Mouse (Mus musculus): ENCODE measurements around the gene Ctnna3. TPM values are rescaled to one million over a fixed set of nuclear protein-coding genes. Genes with fewer than 3 reads are reported as not detected.

Gene Ctnna3
- total and polyA plus RNA-seq, 2 experiments from 2014 or later: 1.0 to 2.1 TPM

DNA sequence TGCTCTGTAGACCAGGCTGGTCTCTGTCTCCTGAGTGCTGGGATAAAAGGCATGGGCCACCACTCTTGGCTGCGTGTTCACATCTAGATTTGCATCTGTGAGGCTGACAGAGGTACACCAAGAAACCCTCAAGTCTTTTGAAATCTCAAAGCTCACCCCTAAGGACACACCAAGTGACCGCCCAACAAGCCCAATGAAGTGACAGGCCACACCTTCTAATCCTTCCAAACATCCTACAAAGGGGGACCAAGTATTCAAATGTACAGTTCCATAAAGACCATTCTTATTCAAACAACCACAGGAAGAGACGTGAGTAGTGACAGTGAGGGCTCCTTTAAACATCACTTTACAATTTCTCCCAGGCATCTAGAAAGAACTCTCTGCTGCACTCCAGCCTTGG lies 94.1 kb downstream of the Ctnna3 start:
- no peak for TF ChIP-seq CTCF (IDR thresholded peaks at IDR 0.05; ENCODE audit: low read depth)
- no peak overlapping the region for H3K27ac ChIP-seq
- H3K4me3 ChIP-seq (ENCODE audit: low read length): no peak overlapping the region
- no peak overlapping the region for H3K9ac ChIP-seq (replicated peaks; ENCODE audit: low read length)
- 78% methylated on average over 3 of the region's 3 CpGs for WGBS
- H3K4me1 ChIP-seq (ENCODE audit: insufficient read depth, low read length): no peaks in the 10 kb centered on the region
- H3K27me3 ChIP-seq (ENCODE audit: insufficient read depth, low read length): no peaks in the 10 kb centered on the region
- no peaks in the 10 kb centered on the region for H3K9me3 ChIP-seq (ENCODE audit: low read length)
- ATAC-seq: no peak
- no peak for DNase-seq (ENCODE audit: low spot score)
- no peaks in the 10 kb centered on the region for H3K36me3 ChIP-seq (ENCODE audit: insufficient read depth, low read length)
- no peak overlapping the region for H3K4me2 ChIP-seq (ENCODE audit: low read depth, low read length)

GRCm38 (mm10) chr10:63526027-63526426 lies 96.1 kb downstream of the Ctnna3 start:
- no peaks in the 10 kb centered on the region for H3K36me3 ChIP-seq (ENCODE audit: insufficient read depth, low read length)
- TF ChIP-seq CTCF (IDR thresholded peaks at IDR 0.05; ENCODE audit: low read depth): no peak
- H3K4me1 ChIP-seq (ENCODE audit: insufficient read depth, low read length): no peaks in the 10 kb centered on the region
- ATAC-seq (no peak), DNase-seq (ENCODE audit: low spot score) (no peak)
- H3K9me3 ChIP-seq (ENCODE audit: low read length): no peaks in the 10 kb centered on the region
- no peak overlapping the region for H3K4me3 ChIP-seq (ENCODE audit: low read length)
- WGBS: 89% methylated on average over 4 of the region's 4 CpGs
- H3K9ac ChIP-seq (replicated peaks; ENCODE audit: low read length): no peak overlapping the region
- no peak overlapping the region for H3K4me2 ChIP-seq (ENCODE audit: low read depth, low read length)
- no peak overlapping the region for H3K27ac ChIP-seq
- no peaks in the 10 kb centered on the region for H3K27me3 ChIP-seq (ENCODE audit: insufficient read depth, low read length)

GRCm38 (mm10) chr10:63532381-63532780 lies 102.5 kb downstream of the Ctnna3 start:
- 80% methylated on average over 8 of the region's 8 CpGs for WGBS

GRCm38 (mm10) chr10:63541754-63542153 lies 111.9 kb downstream of the Ctnna3 start:
- no peaks in the 10 kb centered on the region for H3K9me3 ChIP-seq (ENCODE audit: low read length)
- H3K9ac ChIP-seq (replicated peaks; ENCODE audit: low read length): no peak overlapping the region
- H3K4me3 ChIP-seq (ENCODE audit: low read length): no peak overlapping the region
- H3K4me2 ChIP-seq (ENCODE audit: low read depth, low read length): no peak overlapping the region
- no peaks in the 10 kb centered on the region for H3K4me1 ChIP-seq (ENCODE audit: insufficient read depth, low read length)
- 16% methylated on average over 5 of the region's 5 CpGs for WGBS
- no peaks in the 10 kb centered on the region for H3K36me3 ChIP-seq (ENCODE audit: insufficient read depth, low read length)
- no peak for TF ChIP-seq CTCF (IDR thresholded peaks at IDR 0.05; ENCODE audit: low read depth)
- ATAC-seq (no peak), DNase-seq (ENCODE audit: low spot score) (no peak)
- H3K27me3 ChIP-seq (ENCODE audit: insufficient read depth, low read length): no peaks in the 10 kb centered on the region
- H3K27ac ChIP-seq: no peak overlapping the region

More at GRCm38 (mm10) chr10:63532381-63532780, 102.5 kb downstream of the Ctnna3 start:
- H3K27me3 ChIP-seq (ENCODE audit: insufficient read depth, low read length): no peaks in the 10 kb centered on the region
- DNase-seq (ENCODE audit: low spot score): no peak
- no peaks in the 10 kb centered on the region for H3K9me3 ChIP-seq (ENCODE audit: low read length)
- no peak for ATAC-seq
- no peak overlapping the region for H3K9ac ChIP-seq (replicated peaks; ENCODE audit: low read length)
- H3K36me3 ChIP-seq (ENCODE audit: insufficient read depth, low read length): no peaks in the 10 kb centered on the region
- H3K4me1 ChIP-seq (ENCODE audit: insufficient read depth, low read length): no peaks in the 10 kb centered on the region
- no peak overlapping the region for H3K4me3 ChIP-seq (ENCODE audit: low read length)
- no peak overlapping the region for H3K27ac ChIP-seq
- TF ChIP-seq CTCF (IDR thresholded peaks at IDR 0.05; ENCODE audit: low read depth): no peak
- no peak overlapping the region for H3K4me2 ChIP-seq (ENCODE audit: low read depth, low read length)

DNA sequence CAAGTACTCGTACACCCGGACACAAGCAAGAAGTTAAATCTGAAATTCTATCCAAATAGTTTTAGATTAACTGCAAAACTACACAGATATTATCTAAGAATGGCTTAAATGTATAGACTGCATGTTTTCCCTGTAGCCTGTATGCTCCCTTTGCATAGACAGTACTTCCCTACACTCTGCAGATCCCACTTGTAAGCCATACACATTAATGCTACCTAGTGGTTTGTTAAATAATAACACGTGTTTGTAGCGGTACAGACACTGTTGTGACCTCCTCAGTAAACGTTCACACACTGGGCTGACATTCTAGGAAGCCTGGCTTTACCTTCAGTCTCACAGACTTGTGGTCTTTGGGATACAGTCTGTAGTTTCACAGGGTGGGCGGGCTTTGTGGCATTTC lies 112.6 kb downstream of the Ctnna3 start:
- WGBS: 50% methylated on average over 6 of the region's 6 CpGs
- Histone ChIP-seq H3K9me3 (ENCODE audit: low read length) (no peaks in the 10 kb centered on the region), H3K27me3 (ENCODE audit: insufficient read depth, low read length) (no peaks in the 10 kb centered on the region), H3K4me1 (ENCODE audit: insufficient read depth, low read length) (no peaks in the 10 kb centered on the region), H3K36me3 (ENCODE audit: insufficient read depth, low read length) (no peaks in the 10 kb centered on the region), H3K4me3 (ENCODE audit: low read length) (no peak overlapping the region), H3K9ac (replicated peaks; ENCODE audit: low read length) (no peak overlapping the region), H3K4me2 (ENCODE audit: low read depth, low read length) (no peak overlapping the region), H3K27ac (no peak overlapping the region)
- no peak for ATAC-seq
- DNase-seq (ENCODE audit: low spot score): no peak
- no peak for TF ChIP-seq CTCF (IDR thresholded peaks at IDR 0.05; ENCODE audit: low read depth)

DNA sequence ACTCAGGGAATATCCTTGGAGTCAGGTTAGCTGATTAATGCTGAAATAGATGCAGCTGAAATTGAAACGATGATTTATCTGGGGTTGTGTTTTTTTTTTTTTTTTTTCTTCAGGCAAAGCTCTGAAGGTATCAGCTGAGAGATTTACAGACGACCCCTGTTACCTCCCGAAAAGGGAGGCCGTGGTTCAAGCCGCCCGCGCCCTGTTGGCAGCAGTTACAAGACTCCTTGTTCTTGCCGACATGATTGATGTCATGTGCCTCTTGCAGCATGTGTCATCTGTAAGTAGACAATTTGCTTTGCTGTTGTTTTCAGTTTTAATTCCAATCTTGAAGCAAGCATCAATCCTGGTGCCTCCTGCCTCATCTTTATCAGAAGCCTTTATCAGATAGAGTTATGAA lies 136.8 kb downstream of the Ctnna3 start:
- H3K36me3 ChIP-seq (ENCODE audit: insufficient read depth, low read length): no peaks in the 10 kb centered on the region
- H3K4me3 ChIP-seq (ENCODE audit: low read length): no peak overlapping the region
- H3K4me2 ChIP-seq (ENCODE audit: low read depth, low read length): no peak overlapping the region
- ATAC-seq (no peak), DNase-seq (ENCODE audit: low spot score) (no peak)
- no peaks in the 10 kb centered on the region for H3K4me1 ChIP-seq (ENCODE audit: insufficient read depth, low read length)
- no peak for TF ChIP-seq CTCF (IDR thresholded peaks at IDR 0.05; ENCODE audit: low read depth)
- H3K9me3 ChIP-seq (ENCODE audit: low read length): no peaks in the 10 kb centered on the region
- no peak overlapping the region for H3K9ac ChIP-seq (replicated peaks; ENCODE audit: low read length)
- WGBS: 75% methylated on average over 8 of the region's 8 CpGs
- no peak overlapping the region for H3K27ac ChIP-seq
- H3K27me3 ChIP-seq (ENCODE audit: insufficient read depth, low read length): no peaks in the 10 kb centered on the region

DNA sequence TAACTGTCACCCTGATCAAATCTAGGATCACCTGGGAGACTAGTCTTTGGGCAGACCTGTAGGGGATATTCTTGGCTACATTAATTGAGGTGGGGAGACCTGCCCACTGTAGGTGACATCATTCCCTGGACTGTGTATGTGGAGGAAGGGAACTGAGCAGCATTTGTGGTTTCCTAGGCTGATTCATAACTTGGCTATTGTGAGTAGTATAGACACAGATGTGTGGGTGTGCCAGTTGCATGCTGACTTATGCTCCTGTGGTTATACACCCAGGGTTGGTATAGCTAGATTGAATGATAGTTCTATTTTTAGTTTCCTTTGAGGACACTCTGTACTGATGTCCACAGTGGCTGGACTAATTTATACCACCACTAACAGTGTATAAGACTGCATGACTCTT lies 141.7 kb downstream of the Ctnna3 start:
- no peaks in the 10 kb centered on the region for H3K9me3 ChIP-seq (ENCODE audit: low read length)
- no peaks in the 10 kb centered on the region for H3K27me3 ChIP-seq (ENCODE audit: insufficient read depth, low read length)
- H3K4me3 ChIP-seq (ENCODE audit: low read length): no peak overlapping the region
- H3K4me1 ChIP-seq (ENCODE audit: insufficient read depth, low read length): no peaks in the 10 kb centered on the region
- ATAC-seq (no peak), DNase-seq (ENCODE audit: low spot score) (no peak)
- no peak for TF ChIP-seq CTCF (IDR thresholded peaks at IDR 0.05; ENCODE audit: low read depth)
- no peak overlapping the region for H3K9ac ChIP-seq (replicated peaks; ENCODE audit: low read length)
- no peak overlapping the region for H3K27ac ChIP-seq
- no peak overlapping the region for H3K4me2 ChIP-seq (ENCODE audit: low read depth, low read length)
- H3K36me3 ChIP-seq (ENCODE audit: insufficient read depth, low read length): no peaks in the 10 kb centered on the region

Data from hindbrain, postnatal 0 days (tissue).